Mouse (Mus musculus): ENCODE data around the gene Fgf6. TPM values are rescaled to one million over a fixed set of nuclear protein-coding genes. Genes with fewer than 3 reads are reported as not detected.

The Fgf6 gene
- not detected for polyA plus RNA-seq (2012; fragmentation: generic; extraction: Trizol)
- long read RNA-seq, experiment 1, result 0 reads
- long read RNA-seq, experiment 2, result 0 reads

GRCm38 (mm10) chr6:127014906-127015770 lies at the start of gene Fgf6:
Gene Fgf6 (plus strand): TSS chr6:127015586.
- no peaks in the 10 kb centered on the region for H3K79me3 ChIP-seq (ENCODE audit: low read depth)
- H3ac ChIP-seq (ENCODE audit: control insufficient read depth, insufficient read length, low read depth), result no peak within 1 kb of the TSS
- peaks cover 45% of the 10 kb centered on the region for H3K27me3 ChIP-seq (ENCODE audit: control insufficient read depth, insufficient read depth, insufficient read length)
- H3K4me3 ChIP-seq (ENCODE audit: insufficient read depth, poor library complexity, severe bottlenecking), result no peak within 1 kb of the TSS
- H3K36me3 ChIP-seq (ENCODE audit: control insufficient read depth, insufficient read depth), result no peaks in the 10 kb centered on the region
- TF ChIP-seq CEBPB (IDR thresholded peaks at IDR 0.05; ENCODE audit: low read depth), result no peak
- no peak for TF ChIP-seq MYOG (IDR thresholded peaks at IDR 0.05; ENCODE audit: control insufficient read depth, extremely low read depth, insufficient read length)
- TF ChIP-seq MYOD1 (IDR thresholded peaks at IDR 0.05; ENCODE audit: control insufficient read depth, insufficient read length, low read depth), result no peak
- no peak for TF ChIP-seq MAX (IDR thresholded peaks at IDR 0.05)
- TF ChIP-seq USF1 (IDR thresholded peaks at IDR 0.05; ENCODE audit: low read depth), result no peak
- TF ChIP-seq FOSL1 (IDR thresholded peaks at IDR 0.05; ENCODE audit: insufficient read depth, low read length, poor library complexity, severe bottlenecking), result no peak
- no peak for TF ChIP-seq CTCF (IDR thresholded peaks at IDR 0.05; ENCODE audit: control insufficient read depth, insufficient read depth, insufficient read length)
- H3K79me2 ChIP-seq (ENCODE audit: control insufficient read depth, insufficient read depth), result no peaks in the 10 kb centered on the region

GRCm38 (mm10) chr6:126966241-126967026 lies 49.0 kb upstream of the Fgf6 start:
- TF ChIP-seq MYOD1 (IDR thresholded peaks at IDR 0.05; ENCODE audit: control insufficient read depth, insufficient read length, low read depth), result no peak
- no peak for TF ChIP-seq CTCF (IDR thresholded peaks at IDR 0.05; ENCODE audit: control insufficient read depth, insufficient read depth, insufficient read length)
- TF ChIP-seq FOSL1 (IDR thresholded peaks at IDR 0.05; ENCODE audit: insufficient read depth, low read length, poor library complexity, severe bottlenecking), result no peak
- no peak for TF ChIP-seq CEBPB (IDR thresholded peaks at IDR 0.05; ENCODE audit: low read depth)
- no peak for TF ChIP-seq USF1 (IDR thresholded peaks at IDR 0.05; ENCODE audit: low read depth)
- TF ChIP-seq MYOG (IDR thresholded peaks at IDR 0.05; ENCODE audit: control insufficient read depth, extremely low read depth, insufficient read length), result no peak
- TF ChIP-seq MAX (IDR thresholded peaks at IDR 0.05), result no peak
- Histone ChIP-seq H3K79me3 (ENCODE audit: low read depth) (no peaks in the 10 kb centered on the region), H3K36me3 (ENCODE audit: control insufficient read depth, insufficient read depth) (peaks cover 11% of the 10 kb centered on the region), H3K4me3 (ENCODE audit: insufficient read depth, poor library complexity, severe bottlenecking) (no peak overlapping the region), H3ac (ENCODE audit: control insufficient read depth, insufficient read length, low read depth) (no peak overlapping the region), H3K27me3 (ENCODE audit: control insufficient read depth, insufficient read depth, insufficient read length) (no peaks in the 10 kb centered on the region), H3K79me2 (ENCODE audit: control insufficient read depth, insufficient read depth) (no peaks in the 10 kb centered on the region)

GRCm38 (mm10) chr6:126981539-126982234 lies 33.7 kb upstream of the Fgf6 start:
- Histone ChIP-seq H3K4me3 (ENCODE audit: insufficient read depth, poor library complexity, severe bottlenecking) (no peak overlapping the region), H3ac (ENCODE audit: control insufficient read depth, insufficient read length, low read depth) (no peak overlapping the region), H3K36me3 (ENCODE audit: control insufficient read depth, insufficient read depth) (no peaks in the 10 kb centered on the region), H3K27me3 (ENCODE audit: control insufficient read depth, insufficient read depth, insufficient read length) (no peaks in the 10 kb centered on the region), H3K79me3 (ENCODE audit: low read depth) (no peaks in the 10 kb centered on the region), H3K79me2 (ENCODE audit: control insufficient read depth, insufficient read depth) (no peaks in the 10 kb centered on the region)
- no peak for TF ChIP-seq USF1 (IDR thresholded peaks at IDR 0.05; ENCODE audit: low read depth)
- TF ChIP-seq MYOG (IDR thresholded peaks at IDR 0.05; ENCODE audit: control insufficient read depth, extremely low read depth, insufficient read length), result no peak
- no peak for TF ChIP-seq MYOD1 (IDR thresholded peaks at IDR 0.05; ENCODE audit: control insufficient read depth, insufficient read length, low read depth)

DNA sequence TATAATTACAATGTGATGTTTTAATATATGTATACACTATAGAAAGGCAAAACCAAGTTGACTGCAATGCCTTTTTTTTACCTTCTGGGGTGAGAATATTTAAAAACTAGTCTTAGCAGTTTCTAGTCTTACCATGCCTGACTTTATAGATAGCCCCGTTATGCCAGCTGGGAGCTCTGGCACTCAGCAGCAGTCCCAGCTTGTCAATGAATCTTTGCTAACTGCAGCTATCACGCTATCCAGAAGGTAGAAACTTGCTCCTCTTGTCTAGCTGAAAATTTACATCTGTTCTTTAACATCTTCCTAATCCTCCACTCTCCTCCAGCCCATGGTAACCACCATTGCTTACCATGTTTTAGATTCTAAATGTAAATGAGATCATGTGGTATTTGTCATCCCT lies 21.7 kb upstream of the Fgf6 start:
- H3K36me3 ChIP-seq (ENCODE audit: control insufficient read depth, insufficient read depth), result no peaks in the 10 kb centered on the region
- no peak overlapping the region for H3K4me3 ChIP-seq (ENCODE audit: insufficient read depth, poor library complexity, severe bottlenecking)
- TF ChIP-seq USF1 (IDR thresholded peaks at IDR 0.05; ENCODE audit: low read depth) (no peak), CTCF (IDR thresholded peaks at IDR 0.05; ENCODE audit: control insufficient read depth, insufficient read depth, insufficient read length) (no peak), FOSL1 (IDR thresholded peaks at IDR 0.05; ENCODE audit: insufficient read depth, low read length, poor library complexity, severe bottlenecking) (no peak), MAX (IDR thresholded peaks at IDR 0.05) (no peak), MYOD1 (IDR thresholded peaks at IDR 0.05; ENCODE audit: control insufficient read depth, insufficient read length, low read depth) (no peak), CEBPB (IDR thresholded peaks at IDR 0.05; ENCODE audit: low read depth) (no peak), MYOG (IDR thresholded peaks at IDR 0.05; ENCODE audit: control insufficient read depth, extremely low read depth, insufficient read length) (no peak)
- H3K27me3 ChIP-seq (ENCODE audit: control insufficient read depth, insufficient read depth, insufficient read length), result no peaks in the 10 kb centered on the region
- H3ac ChIP-seq (ENCODE audit: control insufficient read depth, insufficient read length, low read depth), result no peak overlapping the region
- H3K79me2 ChIP-seq (ENCODE audit: control insufficient read depth, insufficient read depth), result no peaks in the 10 kb centered on the region
- H3K79me3 ChIP-seq (ENCODE audit: low read depth), result no peaks in the 10 kb centered on the region

- no peaks in the 10 kb centered on the region for H3K27me3 ChIP-seq (ENCODE audit: control insufficient read depth, insufficient read depth, insufficient read length)
- H3K36me3 ChIP-seq (ENCODE audit: control insufficient read depth, insufficient read depth), result no peaks in the 10 kb centered on the region
- no peaks in the 10 kb centered on the region for H3K79me3 ChIP-seq (ENCODE audit: low read depth)
- H3ac ChIP-seq (ENCODE audit: control insufficient read depth, insufficient read length, low read depth), result no peak overlapping the region
- H3K79me2 ChIP-seq (ENCODE audit: control insufficient read depth, insufficient read depth), result no peaks in the 10 kb centered on the region
- TF ChIP-seq MYOD1 (IDR thresholded peaks at IDR 0.05; ENCODE audit: control insufficient read depth, insufficient read length, low read depth) (no peak), FOSL1 (IDR thresholded peaks at IDR 0.05; ENCODE audit: insufficient read depth, low read length, poor library complexity, severe bottlenecking) (no peak), USF1 (IDR thresholded peaks at IDR 0.05; ENCODE audit: low read depth) (no peak)
- no peak overlapping the region for H3K4me3 ChIP-seq (ENCODE audit: insufficient read depth, poor library complexity, severe bottlenecking)
Observed at GRCm38 (mm10) chr6:126995494-126995893, 19.9 kb upstream of the Fgf6 start.

Data from C2C12 (cell line).